Mouse (Mus musculus): ENCODE data around the gene 4930572O03Rik. TPM values are rescaled to one million over a fixed set of nuclear protein-coding genes. Genes with fewer than 3 reads are reported as not detected.
A peak's percentile ranks its signal among the peaks of the same experiment; 100 is the strongest.
"Not testable (repeated sequence)": the region's sequence is repeated elsewhere in the genome, so short reads cannot be mapped to it uniquely, and the experiment has no call there.

Gene 4930572O03Rik
- polyA plus RNA-seq (2014; fragmentation: Nextera tagmentation; extraction: Ambion mirVana): not detected in 2 replicates

- not testable (repeated sequence) for DNase-seq (ENCODE audit: low spot score); H3K4me2 ChIP-seq (ENCODE audit: low read depth, low read length); H3K4me3 ChIP-seq (ENCODE audit: low read depth, low read length); H3K9ac ChIP-seq (replicated peaks; ENCODE audit: low read length); H3K9me3 ChIP-seq (replicated peaks; ENCODE audit: control insufficient read depth, low read length); H3K4me1 ChIP-seq (ENCODE audit: control insufficient read depth, insufficient read depth, low read length); H3K36me3 ChIP-seq (replicated peaks; ENCODE audit: control insufficient read depth, insufficient read depth, low read depth, low read length); H3K27ac ChIP-seq (replicated peaks; ENCODE audit: low read depth, low read length); H3K27me3 ChIP-seq (ENCODE audit: control insufficient read depth, insufficient read depth, low read length); ATAC-seq (replicated peaks; ENCODE audit: insufficient number of reproducible peaks, low FRiP score, low TSS enrichment, low read depth)
- WGBS: 58% methylated on average over 1 of the region's 1 CpGs
Measured at GRCm38 (mm10) chr5:15656959-15657358, at the start of gene 4930572O03Rik. TSS of gene 4930572O03Rik (minus strand) at chr5:15657059.

- H3K4me1 ChIP-seq (ENCODE audit: control insufficient read depth, insufficient read depth, low read length); H3K9me3 ChIP-seq (replicated peaks; ENCODE audit: control insufficient read depth, low read length); H3K27me3 ChIP-seq (ENCODE audit: control insufficient read depth, insufficient read depth, low read length); H3K4me3 ChIP-seq (ENCODE audit: low read depth, low read length); H3K4me2 ChIP-seq (ENCODE audit: low read depth, low read length); H3K27ac ChIP-seq (replicated peaks; ENCODE audit: low read depth, low read length); H3K9ac ChIP-seq (replicated peaks; ENCODE audit: low read length); ATAC-seq (replicated peaks; ENCODE audit: insufficient number of reproducible peaks, low FRiP score, low TSS enrichment, low read depth); H3K36me3 ChIP-seq (replicated peaks; ENCODE audit: control insufficient read depth, insufficient read depth, low read depth, low read length): not testable (repeated sequence)
- DNase-seq (ENCODE audit: low spot score): peak; percentile 27
- WGBS: 24% methylated on average over 5 of the region's 5 CpGs
Measured at GRCm38 (mm10) chr5:15702891-15703290, 46.0 kb upstream of the 4930572O03Rik start.

- not testable (repeated sequence) for H3K36me3 ChIP-seq (replicated peaks; ENCODE audit: control insufficient read depth, insufficient read depth, low read depth, low read length); ATAC-seq (replicated peaks; ENCODE audit: insufficient number of reproducible peaks, low FRiP score, low TSS enrichment, low read depth); H3K9ac ChIP-seq (replicated peaks; ENCODE audit: low read length); H3K27me3 ChIP-seq (ENCODE audit: control insufficient read depth, insufficient read depth, low read length); H3K4me1 ChIP-seq (ENCODE audit: control insufficient read depth, insufficient read depth, low read length); H3K4me3 ChIP-seq (ENCODE audit: low read depth, low read length); H3K27ac ChIP-seq (replicated peaks; ENCODE audit: low read depth, low read length); DNase-seq (ENCODE audit: low spot score); H3K4me2 ChIP-seq (ENCODE audit: low read depth, low read length); H3K9me3 ChIP-seq (replicated peaks; ENCODE audit: control insufficient read depth, low read length)
- WGBS: 44% methylated on average over 2 of the region's 2 CpGs
Measured at GRCm38 (mm10) chr5:15697719-15698118, 40.9 kb upstream of the 4930572O03Rik start.

GRCm38 (mm10) chr5:15691849-15692248, 35.0 kb upstream of the 4930572O03Rik start:
- not testable (repeated sequence) for H3K4me3 ChIP-seq (ENCODE audit: low read depth, low read length); H3K4me2 ChIP-seq (ENCODE audit: low read depth, low read length); H3K27ac ChIP-seq (replicated peaks; ENCODE audit: low read depth, low read length); H3K4me1 ChIP-seq (ENCODE audit: control insufficient read depth, insufficient read depth, low read length); H3K9me3 ChIP-seq (replicated peaks; ENCODE audit: control insufficient read depth, low read length); H3K27me3 ChIP-seq (ENCODE audit: control insufficient read depth, insufficient read depth, low read length); H3K9ac ChIP-seq (replicated peaks; ENCODE audit: low read length); ATAC-seq (replicated peaks; ENCODE audit: insufficient number of reproducible peaks, low FRiP score, low TSS enrichment, low read depth); DNase-seq (ENCODE audit: low spot score); H3K36me3 ChIP-seq (replicated peaks; ENCODE audit: control insufficient read depth, insufficient read depth, low read depth, low read length)
- WGBS: 86% methylated on average over 4 of the region's 4 CpGs

GRCm38 (mm10) chr5:15690822-15691221, 34.0 kb upstream of the 4930572O03Rik start:
- H3K36me3 ChIP-seq (replicated peaks; ENCODE audit: control insufficient read depth, insufficient read depth, low read depth, low read length); ATAC-seq (replicated peaks; ENCODE audit: insufficient number of reproducible peaks, low FRiP score, low TSS enrichment, low read depth): not testable (repeated sequence)
- DNase-seq (ENCODE audit: low spot score): peak; percentile 10

GRCm38 (mm10) chr5:15689659-15690213, 32.9 kb upstream of the 4930572O03Rik start:
- peak; percentile 83 for ATAC-seq (replicated peaks; ENCODE audit: insufficient number of reproducible peaks, low FRiP score, low TSS enrichment, low read depth)
- not testable (repeated sequence) for DNase-seq (ENCODE audit: low spot score); H3K4me3 ChIP-seq (ENCODE audit: low read depth, low read length)

More at GRCm38 (mm10) chr5:15690822-15691221, 34.0 kb upstream of the 4930572O03Rik start:
- H3K9me3 ChIP-seq (replicated peaks; ENCODE audit: control insufficient read depth, low read length); H3K4me2 ChIP-seq (ENCODE audit: low read depth, low read length); H3K4me3 ChIP-seq (ENCODE audit: low read depth, low read length); H3K27me3 ChIP-seq (ENCODE audit: control insufficient read depth, insufficient read depth, low read length); H3K27ac ChIP-seq (replicated peaks; ENCODE audit: low read depth, low read length); H3K4me1 ChIP-seq (ENCODE audit: control insufficient read depth, insufficient read depth, low read length); H3K9ac ChIP-seq (replicated peaks; ENCODE audit: low read length): not testable (repeated sequence)
- WGBS: 74% methylated on average over 4 of the region's 4 CpGs

GRCm38 (mm10) chr5:15688874-15689658, 32.2 kb upstream of the 4930572O03Rik start:
- H3K4me2 ChIP-seq (ENCODE audit: low read depth, low read length); H3K9ac ChIP-seq (replicated peaks; ENCODE audit: low read length); H3K9me3 ChIP-seq (replicated peaks; ENCODE audit: control insufficient read depth, low read length); H3K27ac ChIP-seq (replicated peaks; ENCODE audit: low read depth, low read length); H3K36me3 ChIP-seq (replicated peaks; ENCODE audit: control insufficient read depth, insufficient read depth, low read depth, low read length); H3K4me3 ChIP-seq (ENCODE audit: low read depth, low read length); DNase-seq (ENCODE audit: low spot score); H3K27me3 ChIP-seq (ENCODE audit: control insufficient read depth, insufficient read depth, low read length); H3K4me1 ChIP-seq (ENCODE audit: control insufficient read depth, insufficient read depth, low read length): not testable (repeated sequence)
- peak; percentile 88 for ATAC-seq (replicated peaks; ENCODE audit: insufficient number of reproducible peaks, low FRiP score, low TSS enrichment, low read depth)
- 56% methylated on average over 4 of the region's 4 CpGs for WGBS

More at GRCm38 (mm10) chr5:15689659-15690213, 32.9 kb upstream of the 4930572O03Rik start:
- not testable (repeated sequence) for H3K4me1 ChIP-seq (ENCODE audit: control insufficient read depth, insufficient read depth, low read length); H3K27me3 ChIP-seq (ENCODE audit: control insufficient read depth, insufficient read depth, low read length); H3K36me3 ChIP-seq (replicated peaks; ENCODE audit: control insufficient read depth, insufficient read depth, low read depth, low read length); H3K27ac ChIP-seq (replicated peaks; ENCODE audit: low read depth, low read length); H3K4me2 ChIP-seq (ENCODE audit: low read depth, low read length); H3K9me3 ChIP-seq (replicated peaks; ENCODE audit: control insufficient read depth, low read length); H3K9ac ChIP-seq (replicated peaks; ENCODE audit: low read length)
- WGBS: 79% methylated on average over 6 of the region's 6 CpGs

- 77% methylated on average over 7 of the region's 10 CpGs for WGBS
- H3K27ac ChIP-seq (replicated peaks; ENCODE audit: low read depth, low read length); H3K36me3 ChIP-seq (replicated peaks; ENCODE audit: control insufficient read depth, insufficient read depth, low read depth, low read length); H3K9ac ChIP-seq (replicated peaks; ENCODE audit: low read length); DNase-seq (ENCODE audit: low spot score); H3K9me3 ChIP-seq (replicated peaks; ENCODE audit: control insufficient read depth, low read length); H3K27me3 ChIP-seq (ENCODE audit: control insufficient read depth, insufficient read depth, low read length); H3K4me3 ChIP-seq (ENCODE audit: low read depth, low read length); H3K4me2 ChIP-seq (ENCODE audit: low read depth, low read length); H3K4me1 ChIP-seq (ENCODE audit: control insufficient read depth, insufficient read depth, low read length): not testable (repeated sequence)
- ATAC-seq (replicated peaks; ENCODE audit: insufficient number of reproducible peaks, low FRiP score, low TSS enrichment, low read depth): peak; percentile 76
Measured at GRCm38 (mm10) chr5:15681301-15682035, 24.6 kb upstream of the 4930572O03Rik start.

All from embryonic facial prominence, embryonic 11.5 days (tissue).